Mouse (Mus musculus): ENCODE results near the gene Zfp36l2.
"Not testable (repeated sequence)": the region's sequence is repeated elsewhere in the genome, so short reads cannot be mapped to it uniquely, and the experiment has no call there.

GRCm38 (mm10) chr17:84187264-84187663 lies 483 bp downstream of the Zfp36l2 start:
- not testable (repeated sequence) for TF ChIP-seq CTCF, POLR2A (IDR thresholded peaks at IDR 0.05; ENCODE audit: insufficient read depth, low read depth, low read length)

All from olfactory bulb, adult 2 months (tissue).